Mouse (Mus musculus) embryonic facial prominence, embryonic 12.5 days (tissue): ENCODE measurements around the gene Ugt1a6b. TPM values are rescaled to one million over a fixed set of nuclear protein-coding genes. Genes with fewer than 3 reads are reported as not detected.
"Not testable (repeated sequence)": the region's sequence is repeated elsewhere in the genome, so short reads cannot be mapped to it uniquely, and the experiment has no call there.

Source experiments
- ATAC-seq: fragments of 200-750 bp; cut with Nextera tagmentation; 2 replicates; pipeline ENCODE4 v1.8.0; 2017; ENCODE audit not compliant: insufficient number of reproducible peaks, insufficient read depth, low FRiP score, low TSS enrichment
- H3K27ac ChIP-seq: fragments of 300-500 bp; sonication (generic); 2 replicates; pipeline ENCODE4 v1.5.1; 2016; ENCODE audit warnings: mild to moderate bottlenecking
- H3K27me3 ChIP-seq: fragments of 300-500 bp; sonication (generic); 2 replicates; pipeline ENCODE4 v1.6.1; 2016; ENCODE audit warnings: mild to moderate bottlenecking, moderate library complexity
- H3K36me3 ChIP-seq: fragments of 300-500 bp; sonication (generic); 2 replicates; pipeline ENCODE4 v1.6.1; 2016; ENCODE audit warnings: mild to moderate bottlenecking
- H3K4me1 ChIP-seq: fragments of 300-500 bp; sonication (generic); 2 replicates; pipeline ENCODE4 v1.6.1; 2016
- H3K4me2 ChIP-seq: fragments of 300-500 bp; sonication (generic); replicated peaks from 2 replicates; pipeline ENCODE4 v1.6.1; 2016; ENCODE audit warnings: mild to moderate bottlenecking, moderate library complexity
- H3K4me3 ChIP-seq: fragments of 300-500 bp; sonication (generic); 2 replicates; pipeline ENCODE4 v1.5.1; 2016; ENCODE audit warnings: mild to moderate bottlenecking
- H3K9ac ChIP-seq: fragments of 300-500 bp; sonication (generic); 2 replicates; pipeline ENCODE4 v1.6.1; 2016; ENCODE audit warnings: mild to moderate bottlenecking, moderate library complexity
- H3K9me3 ChIP-seq: fragments of 300-500 bp; sonication (generic); 2 replicates; pipeline ENCODE4 v1.6.1; 2016; ENCODE audit warnings: mild to moderate bottlenecking, moderate library complexity
- WGBS: fragments of 180-500 bp; shearing (Covaris S2); methylation state at CpG from one replicate; pipeline ENCODE4 v1.1.7; 2016; 5-methylcytosine and 5-hydroxymethylcytosine counted together
- polyA plus RNA-seq: library from polyadenylated mRNA; unstranded; fragments of >200 nt; fragmentation: Nextera tagmentation; extraction: Ambion mirVana; gene quantifications from 2 replicates; pipeline ENCODE4 v1.2.1, GENCODE M21; 2016

Ugt1a6b gene
- polyA plus RNA-seq, 1 experiment from 2014 or later, result not detected

DNA sequence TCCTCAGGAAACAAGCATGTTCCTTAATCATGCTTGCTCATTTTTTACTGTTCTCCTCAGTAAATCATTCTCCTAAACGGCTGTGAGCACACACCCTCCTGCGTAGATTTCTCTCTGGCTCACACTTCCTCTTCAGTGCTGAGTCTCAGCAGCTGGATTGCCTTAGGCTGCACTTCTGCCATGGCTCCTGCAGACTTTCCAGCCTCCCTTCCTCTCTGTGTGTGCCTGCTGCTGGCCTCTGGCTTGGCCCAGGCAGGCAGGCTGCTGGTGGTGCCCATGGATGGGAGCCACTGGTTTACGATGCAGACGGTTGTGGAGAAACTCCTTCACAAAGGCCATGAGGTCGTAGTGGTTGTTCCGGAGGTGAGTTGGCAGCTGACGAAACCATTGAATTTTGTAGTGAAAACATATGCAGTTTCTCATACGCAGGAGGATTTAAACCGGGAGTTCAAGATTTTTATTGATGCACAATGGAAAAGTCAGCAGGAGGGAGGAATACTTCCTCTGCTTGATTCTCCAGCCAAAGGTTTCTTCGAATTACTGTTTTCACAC, 8.0 kb upstream of the Ugt1a6b start, which contains the start of gene Ugt1a7c:
TSS of gene Ugt1a7c (plus strand) at position 122 of the 552 bp plus-strand sequence.
- Histone ChIP-seq H3K9ac (no peak within 1 kb of the TSS), H3K27me3 (no peaks in the 10 kb centered on the region), H3K9me3 (no peaks in the 10 kb centered on the region), H3K36me3 (no peaks in the 10 kb centered on the region), H3K27ac (peak within 1 kb of the TSS; percentile 9; the same call in 1 of the 2 replicates), H3K4me2 (no peak within 1 kb of the TSS; the same call in 1 of the 2 replicates), H3K4me1 (no peaks in the 10 kb centered on the region), H3K4me3 (no peak within 1 kb of the TSS)
- ATAC-seq, result no peak
- 44% methylated on average over 10 of the region's 10 CpGs for WGBS

DNA sequence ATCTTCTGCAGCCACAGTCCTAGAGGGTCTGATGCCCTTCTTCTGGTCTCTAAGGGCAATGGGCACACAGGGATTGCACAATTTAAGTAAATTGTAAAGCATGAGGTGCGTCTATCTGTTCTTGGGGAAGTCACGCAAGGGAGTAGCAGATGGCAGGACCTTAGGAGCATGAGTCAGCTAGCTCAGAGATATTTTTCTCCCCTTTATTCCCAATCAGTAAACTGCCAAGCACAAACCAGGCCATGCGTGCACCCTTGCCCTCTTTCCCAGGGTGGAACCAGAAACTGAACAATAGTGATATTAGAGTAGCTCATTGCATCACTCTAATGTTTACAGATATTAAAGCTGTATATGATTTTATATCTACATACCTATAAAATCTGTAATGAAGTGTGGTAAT, 4.5 kb upstream of the Ugt1a6b start:
- not testable (repeated sequence) for ATAC-seq, H3K27me3 ChIP-seq, H3K4me1 ChIP-seq, H3K4me3 ChIP-seq, H3K27ac ChIP-seq, H3K9me3 ChIP-seq, H3K9ac ChIP-seq, H3K4me2 ChIP-seq, H3K36me3 ChIP-seq
- 86% methylated on average over 3 of the region's 3 CpGs for WGBS

- not testable (repeated sequence) for H3K36me3 ChIP-seq, ATAC-seq, H3K4me3 ChIP-seq, H3K4me2 ChIP-seq, H3K27me3 ChIP-seq, H3K9me3 ChIP-seq, H3K9ac ChIP-seq, H3K4me1 ChIP-seq, H3K27ac ChIP-seq
- WGBS, result 85% methylated on average over 2 of the region's 2 CpGs
Measured at GRCm38 (mm10) chr1:88099691-88100090, 3.4 kb upstream of the Ugt1a6b start.

GRCm38 (mm10) chr1:88103697-88104468, 831 bp downstream of the Ugt1a6b start:
- H3K27ac ChIP-seq, result not testable (repeated sequence)

GRCm38 (mm10) chr1:88104667-88105430, 1.8 kb downstream of the Ugt1a6b start:
- 87% methylated on average over 1 of the region's 1 CpGs for WGBS
- Histone ChIP-seq H3K4me3 (no peak overlapping the region), H3K36me3 (no peaks in the 10 kb centered on the region), H3K4me1 (no peaks in the 10 kb centered on the region), H3K4me2 (no peak overlapping the region), H3K27me3 (no peaks in the 10 kb centered on the region), H3K9ac (no peak overlapping the region), H3K9me3 (no peaks in the 10 kb centered on the region), H3K27ac (no peak overlapping the region)
- no peak for ATAC-seq

More at GRCm38 (mm10) chr1:88103697-88104468, 831 bp downstream of the Ugt1a6b start:
- WGBS, result 88% methylated on average over 4 of the region's 5 CpGs
- H3K4me3 ChIP-seq, H3K4me1 ChIP-seq, H3K4me2 ChIP-seq, H3K9ac ChIP-seq, ATAC-seq, H3K9me3 ChIP-seq, H3K36me3 ChIP-seq, H3K27me3 ChIP-seq: not testable (repeated sequence)

DNA sequence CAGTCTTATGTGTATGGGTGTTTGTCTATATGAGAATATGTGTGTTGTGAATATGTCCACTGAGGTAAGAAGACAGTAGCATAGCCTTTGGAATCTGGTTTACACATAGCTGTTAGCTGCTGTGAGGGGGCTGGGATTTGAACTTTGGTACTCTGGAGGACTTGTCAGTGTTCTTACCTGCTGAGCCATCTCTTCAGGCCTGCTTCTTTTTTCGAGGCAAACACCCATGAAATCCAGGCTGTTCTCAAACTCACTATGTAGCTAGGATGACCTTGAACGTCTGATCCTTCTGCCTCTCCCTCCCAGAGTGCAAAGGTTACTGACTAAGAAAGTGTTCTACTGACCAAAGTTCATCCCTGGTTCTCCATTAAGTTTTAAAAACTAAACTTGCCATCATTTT, 2.6 kb downstream of the Ugt1a6b start:
- no peak for ATAC-seq
- Histone ChIP-seq H3K4me3 (no peak overlapping the region), H3K4me2 (no peak overlapping the region), H3K9ac (no peak overlapping the region), H3K27me3 (no peaks in the 10 kb centered on the region), H3K36me3 (no peaks in the 10 kb centered on the region), H3K9me3 (no peaks in the 10 kb centered on the region), H3K27ac (no peak overlapping the region), H3K4me1 (no peaks in the 10 kb centered on the region)
- 57% methylated on average over 2 of the region's 2 CpGs for WGBS

GRCm38 (mm10) chr1:88109027-88109557, 6.0 kb downstream of the Ugt1a6b start:
- WGBS, result 87% methylated on average over 2 of the region's 2 CpGs
- not testable (repeated sequence) for H3K9ac ChIP-seq

GRCm38 (mm10) chr1:88109604-88110003, 6.6 kb downstream of the Ugt1a6b start:
- not testable (repeated sequence) for H3K27ac ChIP-seq, H3K4me1 ChIP-seq, H3K36me3 ChIP-seq, H3K4me3 ChIP-seq, H3K9me3 ChIP-seq, H3K9ac ChIP-seq, ATAC-seq, H3K4me2 ChIP-seq, H3K27me3 ChIP-seq
- WGBS, result 68% methylated on average over 2 of the region's 2 CpGs

More at GRCm38 (mm10) chr1:88109027-88109557, 6.0 kb downstream of the Ugt1a6b start:
- H3K4me1 ChIP-seq, H3K27ac ChIP-seq, H3K36me3 ChIP-seq, ATAC-seq, H3K9me3 ChIP-seq, H3K27me3 ChIP-seq, H3K4me3 ChIP-seq, H3K4me2 ChIP-seq: not testable (repeated sequence)

DNA sequence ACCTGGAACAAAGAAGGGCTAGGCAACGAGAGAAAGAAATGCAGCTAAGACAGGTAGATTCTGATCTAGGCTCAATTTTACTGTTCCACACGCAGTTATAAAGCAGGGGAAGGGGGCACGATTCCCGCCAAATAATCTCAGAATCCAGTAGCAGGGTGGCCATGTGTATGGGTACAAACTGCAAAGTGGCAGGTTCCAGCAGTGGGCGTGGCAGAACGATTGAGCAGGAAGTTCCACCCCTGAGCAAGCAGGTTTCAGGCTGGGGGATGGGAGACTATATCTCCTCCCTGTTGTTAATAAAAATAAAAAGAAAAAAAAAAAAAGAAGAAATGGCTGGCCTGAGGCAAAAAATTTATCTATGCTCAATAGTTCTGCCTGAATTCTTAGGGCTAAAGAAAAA, 9.7 kb downstream of the Ugt1a6b start:
- not testable (repeated sequence) for ATAC-seq, H3K9me3 ChIP-seq, H3K9ac ChIP-seq, H3K4me1 ChIP-seq, H3K36me3 ChIP-seq, H3K4me3 ChIP-seq, H3K27ac ChIP-seq, H3K27me3 ChIP-seq, H3K4me2 ChIP-seq
- WGBS, result 93% methylated on average over 6 of the region's 6 CpGs

DNA sequence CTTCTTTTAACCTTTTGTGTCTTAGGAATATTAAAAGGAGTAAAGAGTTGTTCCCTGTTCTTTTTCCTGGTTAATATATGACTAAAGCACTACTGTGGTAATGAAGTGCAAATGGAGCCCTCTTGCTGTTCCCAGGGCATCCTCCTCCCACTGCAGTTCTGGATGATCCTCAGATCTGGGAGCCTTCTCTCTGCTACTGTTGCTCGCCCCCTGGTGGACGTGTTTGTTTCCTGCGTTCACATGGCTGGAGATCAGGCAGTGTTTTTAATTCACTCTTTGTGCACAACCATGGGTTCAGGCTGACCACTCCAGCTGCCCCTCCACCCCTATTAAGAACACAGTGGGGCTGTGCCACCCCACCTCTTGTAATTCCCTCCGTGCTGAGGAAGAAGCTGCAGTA, 17.5 kb downstream of the Ugt1a6b start:
- H3K4me3 ChIP-seq, ATAC-seq, H3K27me3 ChIP-seq, H3K9me3 ChIP-seq, H3K4me1 ChIP-seq, H3K4me2 ChIP-seq, H3K9ac ChIP-seq, H3K36me3 ChIP-seq, H3K27ac ChIP-seq: not testable (repeated sequence)
- WGBS, result 10% methylated on average over 4 of the region's 4 CpGs

GRCm38 (mm10) chr1:88121521-88121920, 18.5 kb downstream of the Ugt1a6b start:
- H3K9ac ChIP-seq, H3K36me3 ChIP-seq, H3K4me3 ChIP-seq, H3K4me1 ChIP-seq, H3K27ac ChIP-seq, H3K9me3 ChIP-seq, H3K27me3 ChIP-seq, ATAC-seq, H3K4me2 ChIP-seq: not testable (repeated sequence)
- no CpG with 5 or more reads among the region's 1 CpGs for WGBS
